Mouse (Mus musculus): ENCODE results near the gene Flnc.

DNA sequence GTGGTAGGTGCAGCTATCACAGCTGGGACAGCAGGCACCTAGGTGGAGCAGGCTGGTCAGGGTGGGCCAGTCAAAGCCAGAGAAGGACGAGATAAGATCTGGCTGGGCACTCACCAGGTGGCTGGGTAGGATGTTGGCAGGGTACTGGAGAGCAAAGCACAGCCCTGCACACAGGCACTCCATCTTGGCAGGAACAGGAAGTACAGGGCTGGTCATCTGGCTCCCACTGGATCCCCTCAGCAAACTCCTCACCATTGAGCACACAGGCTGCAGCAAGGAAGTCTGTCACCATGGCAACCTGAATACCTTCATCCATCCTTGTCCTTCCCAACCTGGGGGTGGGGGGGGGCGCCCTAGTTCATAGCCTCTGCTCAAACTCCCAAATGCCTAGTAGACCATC is 64.7 kb downstream of the Flnc start:
- TF ChIP-seq CTCF (IDR thresholded peaks at IDR 0.05; ENCODE audit: control insufficient read depth, insufficient read depth, insufficient replicate concordance, low read depth, low read length): no peak
- TF ChIP-seq POLR2A (IDR thresholded peaks at IDR 0.05; ENCODE audit: control insufficient read depth, low read depth, low read length): no peak
